In genomic region chr12:83924332-83924731, GRCm38 (mm10) we compare ENCODE assay signal across 16 mouse cellular contexts. TPM values are rescaled to one million over a fixed set of nuclear protein-coding genes. Genes with fewer than 3 reads are reported as not detected.
A peak's percentile ranks its signal among the peaks of the same experiment; 100 is the strongest.
DNase-seq lines count a peak whose midpoint lies in the region; ATAC-seq and TF ChIP-seq lines count a peak whose summit lies in the region.
"Had no signal": no experiment of that assay in that cellular context is flagged by ENCODE, and none has a peak within 500 bp of the region (broad histone marks: within the 10 kb centered on the region; RNA-seq: fewer than 3 reads in every experiment).

No protein-coding gene starts in this region.

- H3K9me3 ChIP-seq in heart, embryonic 14.5 days (ENCODE audit: control insufficient read depth, low read length): no peaks in the 10 kb centered on the region
- H3K9me3 ChIP-seq in liver, embryonic 12.5 days (replicated peaks): no peaks in the 10 kb centered on the region
- H3K9me3 ChIP-seq: embryonic facial prominence, embryonic 12.5 days; G1E; midbrain, embryonic 13.5 days had no signal

- TF ChIP-seq EP300 in heart, adult 2 months (IDR thresholded peaks at IDR 0.05; ENCODE audit: insufficient read depth, low read depth, low read length): no peak

- no peak overlapping the region for H3K4me3 ChIP-seq in heart, embryonic 14.5 days (ENCODE audit: control insufficient read depth in 1 of 2, insufficient read depth in 1 of 2, low read depth in 1 of 2, low read length in 2 of 2)
- H3K4me3 ChIP-seq in heart, adult 2 months: no peak overlapping the region
- H3K4me3 ChIP-seq in liver, adult 2 months (ENCODE audit: insufficient read depth, low read depth, low read length): no peak overlapping the region
- no peak overlapping the region for H3K4me3 ChIP-seq in liver, embryonic 12.5 days
- no peak overlapping the region for H3K4me3 ChIP-seq in olfactory bulb, adult 2 months (ENCODE audit: insufficient read depth, low read depth, low read length)
- no peak overlapping the region for H3K4me3 ChIP-seq in thymus, adult 2 months (ENCODE audit: control insufficient read depth, insufficient read depth, low read length)
- H3K4me3 ChIP-seq: embryonic facial prominence, embryonic 12.5 days; gastrocnemius, adult 2 months; midbrain, embryonic 13.5 days had no signal

- no peak for ATAC-seq in heart, embryonic 14.5 days (ENCODE audit: insufficient number of reproducible peaks, insufficient read depth, low FRiP score, low read depth)
- no peak for ATAC-seq in liver, embryonic 12.5 days
- ATAC-seq: CD4-positive, CD25-positive, alpha-beta regulatory T cell, adult 4 months; forebrain, embryonic 16.5 days; midbrain, embryonic 13.5 days had no signal

- 30% methylated on average over 3 of the region's 3 CpGs for WGBS in heart, embryonic 14.5 days
- 87% methylated on average over 3 of the region's 3 CpGs for WGBS in heart, adult 2 months
- 80% methylated on average over 3 of the region's 3 CpGs for WGBS in liver, adult 2 months
- WGBS in liver, embryonic 12.5 days (ENCODE audit: insufficient replicate concordance): 44% methylated on average over 3 of the region's 3 CpGs
- WGBS in olfactory bulb, adult 2 months: 81% methylated on average over 3 of the region's 3 CpGs
- WGBS in thymus, adult 2 months: 91% methylated on average over 3 of the region's 3 CpGs

- intact Hi-C loops in heart, adult 2 months (cut with DNase I): no loop called here

- TF ChIP-seq CTCF in heart, adult 2 months (IDR thresholded peaks at IDR 0.05): no peak
- no peak for TF ChIP-seq CTCF in liver, adult 2 months (IDR thresholded peaks at IDR 0.05; ENCODE audit: low read depth, low read length)
- no peak for TF ChIP-seq CTCF in olfactory bulb, adult 2 months (IDR thresholded peaks at IDR 0.05; ENCODE audit: insufficient read depth, low read depth, low read length)
- no peak for TF ChIP-seq CTCF in thymus, adult 2 months (IDR thresholded peaks at IDR 0.05; ENCODE audit: borderline replicate concordance, control insufficient read depth, extremely low read depth, insufficient read depth, low read length, poor library complexity)

- H3K9ac ChIP-seq in heart, embryonic 14.5 days (ENCODE audit: low read length): no peak overlapping the region
- no peak overlapping the region for H3K9ac ChIP-seq in heart, adult 2 months (ENCODE audit: low read depth, low read length)
- H3K9ac ChIP-seq in liver, adult 2 months (ENCODE audit: low read depth, low read length): no peak overlapping the region
- H3K9ac ChIP-seq in liver, embryonic 12.5 days: no peak overlapping the region
- H3K9ac ChIP-seq: embryonic facial prominence, embryonic 12.5 days; midbrain, embryonic 13.5 days had no signal

- H3K36me3 ChIP-seq in heart, embryonic 14.5 days (ENCODE audit: control insufficient read depth, insufficient read depth, low read length): no peaks in the 10 kb centered on the region
- peaks cover 5% of the 10 kb centered on the region for H3K36me3 ChIP-seq in heart, adult 2 months (ENCODE audit: control insufficient read depth, insufficient read depth, low read length)
- H3K36me3 ChIP-seq in liver, adult 2 months (ENCODE audit: control insufficient read depth, insufficient read depth, low read length): no peaks in the 10 kb centered on the region
- H3K36me3 ChIP-seq in liver, embryonic 12.5 days: no peaks in the 10 kb centered on the region
- no peaks in the 10 kb centered on the region for H3K36me3 ChIP-seq in thymus, adult 2 months (ENCODE audit: control insufficient read depth, insufficient read depth, low read length)
- H3K36me3 ChIP-seq: embryonic facial prominence, embryonic 12.5 days; midbrain, embryonic 13.5 days had no signal

- DNase-seq in embryo, embryonic 10.5 days (ENCODE audit: low spot score): peak; percentile 28
- DNase-seq in embryo, embryonic 9.5 days (ENCODE audit: extremely low spot score): no peak
- DNase-seq in heart, adult 2 months: no peak
- DNase-seq in liver, adult 2 months (ENCODE audit: extremely low read depth, low read depth, low spot score): no peak
- DNase-seq in thymus, adult 2 months: no peak
- DNase-seq: cerebellum, adult 8-10 months; gastrocnemius, adult 2 months; heart, postnatal 36 days had no signal

- no peaks in the 10 kb centered on the region for H3K27me3 ChIP-seq in heart, embryonic 14.5 days (ENCODE audit: control insufficient read depth, insufficient read depth, low read length)
- H3K27me3 ChIP-seq in heart, adult 2 months (ENCODE audit: control insufficient read depth, insufficient read depth, low read length): no peaks in the 10 kb centered on the region
- H3K27me3 ChIP-seq in liver, adult 2 months (ENCODE audit: control insufficient read depth, insufficient read depth, low read length): no peaks in the 10 kb centered on the region
- no peaks in the 10 kb centered on the region for H3K27me3 ChIP-seq in liver, embryonic 12.5 days (replicated peaks)
- no peaks in the 10 kb centered on the region for H3K27me3 ChIP-seq in thymus, adult 2 months (ENCODE audit: control insufficient read depth, insufficient read depth, low read length)
- H3K27me3 ChIP-seq: embryonic facial prominence, embryonic 12.5 days; midbrain, embryonic 13.5 days had no signal

- peak overlapping the region; percentile 47; the same call in 1 of the 2 replicates for H3K4me2 ChIP-seq in heart, embryonic 14.5 days (ENCODE audit: low read length)
- no peak overlapping the region for H3K4me2 ChIP-seq in liver, embryonic 12.5 days
- H3K4me2 ChIP-seq: embryonic facial prominence, embryonic 12.5 days; midbrain, embryonic 13.5 days had no signal

- no peak for TF ChIP-seq POLR2A in heart, adult 2 months (IDR thresholded peaks at IDR 0.05; ENCODE audit: insufficient read depth, low read depth, low read length)
- TF ChIP-seq POLR2A in liver, adult 2 months (IDR thresholded peaks at IDR 0.05; ENCODE audit: extremely low read depth, insufficient read depth, low read length): no peak
- TF ChIP-seq POLR2A in olfactory bulb, adult 2 months (IDR thresholded peaks at IDR 0.05; ENCODE audit: insufficient read depth, low read depth, low read length): no peak
- no peak for TF ChIP-seq POLR2A in thymus, adult 2 months (IDR thresholded peaks at IDR 0.05; ENCODE audit: control insufficient read depth, extremely low read depth, insufficient read depth, low read length, poor library complexity)

- H3K4me1 ChIP-seq in heart, embryonic 14.5 days (ENCODE audit: control insufficient read depth in 2 of 2, insufficient read depth in 2 of 2, low read length in 2 of 2): peaks cover 14 to 43% of the 10 kb centered on the region in 2 experiments
- peaks cover 13% of the 10 kb centered on the region for H3K4me1 ChIP-seq in heart, adult 2 months (ENCODE audit: control insufficient read depth, insufficient read depth, low read length)
- peaks cover 20% of the 10 kb centered on the region for H3K4me1 ChIP-seq in liver, adult 2 months (ENCODE audit: control insufficient read depth, insufficient read depth, low read length)
- H3K4me1 ChIP-seq in liver, embryonic 12.5 days: peaks cover 60% of the 10 kb centered on the region
- H3K4me1 ChIP-seq in olfactory bulb, adult 2 months (ENCODE audit: control insufficient read depth, insufficient read depth, low read length): peaks cover 11% of the 10 kb centered on the region; the same call in 1 of the 2 replicates
- H3K4me1 ChIP-seq in thymus, adult 2 months (replicated peaks; ENCODE audit: control insufficient read depth, insufficient read depth, low read length): peaks cover 7% of the 10 kb centered on the region

- peak overlapping the region; percentile 46 to 74 for H3K27ac ChIP-seq in heart, embryonic 14.5 days (replicated peaks in 1 of 2; ENCODE audit: control insufficient read depth in 1 of 2, insufficient read depth in 1 of 2, low read depth in 2 of 2, low read length in 2 of 2)
- no peak overlapping the region for H3K27ac ChIP-seq in heart, adult 2 months
- peak overlapping the region; percentile 91 for H3K27ac ChIP-seq in liver, adult 2 months (replicated peaks; ENCODE audit: insufficient read depth, low read depth, low read length)
- no peak overlapping the region for H3K27ac ChIP-seq in liver, embryonic 12.5 days
- peak overlapping the region; percentile 49; the same call in 1 of the 2 replicates for H3K27ac ChIP-seq in olfactory bulb, adult 2 months (ENCODE audit: insufficient read depth, low read depth, low read length)
- H3K27ac ChIP-seq in thymus, adult 2 months (ENCODE audit: control insufficient read depth, insufficient read depth, low read length): no peak overlapping the region
- H3K27ac ChIP-seq: embryonic facial prominence, embryonic 12.5 days; gastrocnemius, adult 2 months; midbrain, embryonic 13.5 days had no signal

- H3K79me2 ChIP-seq in heart, adult 2 months (replicated peaks; ENCODE audit: control insufficient read depth, insufficient read depth, low read length): peaks cover 4% of the 10 kb centered on the region
- H3K79me2 ChIP-seq in liver, adult 2 months (ENCODE audit: control insufficient read depth, insufficient read depth, low read length): peaks cover 10% of the 10 kb centered on the region; the same call in 1 of the 2 replicates

RNA-seq across cellular contexts. Expression of gene Numb, which starts 2.6 kb away (rescaled TPM):
- 29.9 and 31.8 TPM in 2 replicates for polyA plus RNA-seq in heart, embryonic 14.5 days (2014; fragmentation: Nextera tagmentation; extraction: Ambion mirVana)
- 10 to 100 TPM; 31.6 to 32.3 TPM for total RNA-seq in heart, adult 2 months (2021)
- 31.1 and 38.1 TPM in 2 replicates for polyA plus RNA-seq in heart, adult 2 months (2012; rRNA removed)
- 20.2 and 21.3 TPM in 2 replicates for total RNA-seq in liver, adult 2 months (2014; rRNA removed)
- 38.5 and 46.7 TPM in 2 replicates for polyA plus RNA-seq in liver, adult 2 months (2012; rRNA removed)
- polyA plus RNA-seq in liver, embryonic 12.5 days (2016; fragmentation: Nextera tagmentation; extraction: Ambion mirVana): 17.7 and 18.4 TPM in 2 replicates
- not detected in 2 replicates for polyA plus RNA-seq in olfactory bulb, adult 2 months (2012; ENCODE audit: insufficient read depth, insufficient read length, low replicate concordance, missing spikeins)
- polyA plus RNA-seq in thymus, adult 2 months (2012; rRNA removed): 42.0 and 44.4 TPM in 2 replicates

RNA-seq across cellular contexts. Expression of gene Riox1, which starts 26.1 kb away (rescaled TPM):
- 7.8 and 9.2 TPM in 2 replicates for polyA plus RNA-seq in heart, embryonic 14.5 days (2014; fragmentation: Nextera tagmentation; extraction: Ambion mirVana)
- 1 to 10 TPM; 4.4 to 4.7 TPM for total RNA-seq in heart, adult 2 months (2021)
- polyA plus RNA-seq in heart, adult 2 months (2012; rRNA removed): 2.8 and 3.4 TPM in 2 replicates
- total RNA-seq in liver, adult 2 months (2014; rRNA removed): 3.7 and 4.0 TPM in 2 replicates
- polyA plus RNA-seq in liver, adult 2 months (2012; rRNA removed): 5.5 and 7.7 TPM in 2 replicates
- polyA plus RNA-seq in liver, embryonic 12.5 days (2016; fragmentation: Nextera tagmentation; extraction: Ambion mirVana): 22.3 and 22.8 TPM in 2 replicates
- not detected in 2 replicates for polyA plus RNA-seq in olfactory bulb, adult 2 months (2012; ENCODE audit: insufficient read depth, insufficient read length, low replicate concordance, missing spikeins)
- polyA plus RNA-seq in thymus, adult 2 months (2012; rRNA removed): 23.9 and 32.9 TPM in 2 replicates

Comparison
In these comparisons a context has a peak if more than half of its experiments do, and no peak if none do; other contexts are left out.
1. H3K27ac ChIP-seq: peak in heart, embryonic 14.5 days (2 of 2), liver, adult 2 months (single experiment) and olfactory bulb, adult 2 months (single experiment); none in heart, adult 2 months (single experiment), liver, embryonic 12.5 days (single experiment) and thymus, adult 2 months (single experiment).